Mouse (Mus musculus): ENCODE results near the gene Mxi1.

DNA sequence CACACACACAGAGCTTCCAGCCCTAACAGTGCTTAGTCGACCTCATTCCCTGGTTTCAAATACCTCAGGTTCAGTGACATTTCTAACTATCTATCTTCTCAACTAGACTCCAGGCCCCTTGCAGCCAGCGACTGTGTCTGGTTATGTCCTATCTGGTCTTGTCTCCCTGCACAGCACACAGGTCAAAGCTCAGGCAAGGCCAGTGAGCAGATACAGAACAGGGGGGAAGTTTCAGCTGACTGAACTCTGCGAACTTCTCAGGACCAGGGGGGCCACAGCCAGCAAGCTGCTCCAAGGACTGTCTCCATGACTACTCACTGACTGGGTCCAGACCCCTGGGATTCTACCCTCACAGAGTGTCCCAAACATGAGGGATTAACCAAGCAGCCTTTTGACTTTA is 35.1 kb upstream of the Mxi1 start:
- TF ChIP-seq TAL1 (IDR thresholded peaks at IDR 0.05; ENCODE audit: low read length), result no peak
- TF ChIP-seq GATA1 (IDR thresholded peaks at IDR 0.05; ENCODE audit: low read length), result no peak

Measured in erythroblast, embryonic 14.5 days (primary cell).